Mouse (Mus musculus) cerebellum, postnatal 36 days (tissue): ENCODE results near the gene Tab1.
"Not testable (repeated sequence)": the region's sequence is repeated elsewhere in the genome, so short reads cannot be mapped to it uniquely, and the experiment has no call there.

Experiments used
- DNase-seq, 2 experiments: peaks; one replicate each; pipeline ENCODE4 v3.0.0; 2021 to 2022; ENCODE audit warnings: mixed read lengths in 2 of 2

Gene Tab1

GRCm38 (mm10) chr15:80105490-80106410 is 27.2 kb upstream of the Tab1 start:
- no peak for DNase-seq

- no peak for DNase-seq
These were observed 25.8 kb upstream of the Tab1 start for GRCm38 (mm10) chr15:80107143-80107542.

- no peak for DNase-seq
These were observed 25.4 kb upstream of the Tab1 start for GRCm38 (mm10) chr15:80107575-80107974.

DNA sequence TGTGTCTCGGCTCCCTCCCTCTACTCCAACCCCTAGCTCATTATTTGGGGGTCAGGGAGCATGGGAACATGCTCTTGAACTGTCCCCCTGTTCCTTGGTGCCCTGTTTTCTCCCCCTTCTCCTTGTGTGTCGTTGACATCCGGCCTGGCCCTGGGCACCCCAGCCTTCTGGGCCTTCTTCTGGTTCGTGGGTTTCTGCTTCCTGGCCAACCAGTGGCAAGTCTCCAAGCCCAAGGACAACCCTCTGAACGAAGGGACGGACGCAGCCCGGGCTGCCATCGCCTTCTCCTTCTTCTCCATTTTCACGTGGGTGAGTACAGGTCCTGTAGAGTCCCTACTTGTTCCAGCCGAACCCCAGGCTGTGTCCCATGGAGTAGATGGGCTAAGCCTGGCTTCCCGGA is 21.5 kb upstream of the Tab1 start:
- no peak for DNase-seq

DNA sequence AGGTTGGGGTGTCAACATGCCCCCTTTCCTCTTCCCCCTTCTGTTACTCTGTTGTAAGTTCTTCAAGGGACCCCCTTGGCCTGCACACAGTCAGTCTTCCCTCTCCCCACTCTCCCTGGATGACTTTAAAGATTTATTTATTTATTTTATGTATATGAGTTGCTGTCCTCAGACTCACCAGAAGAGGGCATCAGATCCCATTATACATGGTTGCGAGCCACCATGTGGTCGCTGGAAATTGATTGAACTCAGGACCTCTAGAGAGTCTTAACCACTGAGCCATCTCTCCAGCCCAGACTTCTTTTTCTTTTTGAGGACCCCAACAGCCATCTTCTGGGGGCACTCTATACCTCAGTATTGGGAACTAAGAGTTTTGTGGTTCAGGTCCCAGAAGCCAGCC is 20.4 kb upstream of the Tab1 start:
- DNase-seq: no peak

- no peak for DNase-seq
These were observed 18.5 kb upstream of the Tab1 start for GRCm38 (mm10) chr15:80114414-80114813.

GRCm38 (mm10) chr15:80115256-80115655 is 17.7 kb upstream of the Tab1 start:
- no peak for DNase-seq

DNA sequence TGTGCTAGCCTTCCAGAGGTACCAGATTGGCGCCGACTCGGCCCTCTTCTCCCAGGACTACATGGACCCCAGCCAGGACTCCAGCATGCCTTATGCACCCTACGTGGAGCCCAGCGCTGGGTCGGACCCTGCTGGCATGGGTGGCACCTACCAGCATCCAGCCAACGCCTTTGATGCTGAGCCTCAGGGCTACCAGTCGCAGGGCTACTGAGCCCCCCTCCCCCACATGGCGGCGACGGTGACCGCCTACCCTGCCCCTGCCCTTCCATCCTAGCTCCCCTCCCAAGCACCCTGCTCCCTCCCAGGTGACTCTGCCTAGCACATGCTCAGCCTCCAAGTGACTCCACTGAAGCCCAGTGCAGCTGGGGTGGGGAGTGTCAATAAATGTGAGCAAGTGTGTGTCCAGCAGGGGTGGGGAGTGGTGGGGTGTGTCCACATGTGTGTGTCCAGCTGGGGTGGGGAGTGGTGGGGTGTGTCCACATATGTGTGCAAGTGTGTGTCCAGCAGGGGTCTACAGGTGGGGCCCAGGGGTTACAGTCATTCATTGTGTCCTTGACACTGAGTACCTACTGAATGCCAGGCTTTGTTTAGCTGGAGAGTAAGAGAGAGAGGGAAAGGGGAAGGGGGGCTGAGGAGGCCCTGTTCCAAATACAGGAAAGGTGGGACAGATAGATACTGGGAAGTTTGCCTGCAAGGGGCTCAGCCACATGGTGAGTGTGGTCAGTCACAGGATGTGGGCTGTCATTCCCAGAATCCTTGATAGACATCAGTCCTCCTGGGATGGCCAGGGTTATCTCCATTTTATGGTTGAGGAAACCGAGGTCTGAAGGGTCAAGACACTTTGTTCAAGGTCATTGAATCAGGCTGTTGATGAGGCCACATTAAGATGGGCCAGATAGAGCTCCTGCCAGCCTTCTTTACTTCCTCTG is 16.8 kb upstream of the Tab1 start:
- no peak for DNase-seq

- DNase-seq: no peak
These were observed 15.8 kb upstream of the Tab1 start for GRCm38 (mm10) chr15:80117154-80117553.

GRCm38 (mm10) chr15:80119076-80119475 is 13.9 kb upstream of the Tab1 start:
- peak in 1 of 2 experiments; percentile 11 for DNase-seq

DNA sequence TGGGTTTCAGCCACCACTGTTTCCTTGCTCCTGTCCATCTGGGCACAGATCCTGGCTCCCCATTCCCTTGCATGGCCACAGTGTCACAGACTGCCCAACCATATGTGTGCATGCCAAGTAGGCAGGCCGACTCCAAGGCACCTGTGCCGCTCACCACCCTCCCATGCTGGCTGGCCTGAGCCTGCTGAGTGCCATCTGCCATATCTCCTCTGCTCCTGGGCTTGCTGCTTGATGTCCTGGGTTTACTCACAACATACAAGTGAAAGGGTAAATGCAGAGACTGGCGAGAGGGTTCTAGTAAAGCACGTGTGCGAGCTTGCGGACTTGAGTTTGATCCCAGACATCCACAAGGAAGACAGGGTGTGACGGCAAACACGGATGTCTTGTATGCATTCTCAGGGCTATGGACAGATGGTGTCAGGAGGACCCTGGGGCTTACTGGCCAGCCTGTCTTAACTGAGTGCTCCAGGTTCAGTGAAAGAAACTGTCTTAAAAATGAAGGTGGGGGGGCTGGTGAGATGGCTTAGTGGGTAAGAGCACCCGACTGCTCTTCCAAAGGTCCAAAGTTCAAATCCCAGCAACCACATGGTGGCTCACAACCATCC is 11.1 kb upstream of the Tab1 start:
- DNase-seq: peak; percentile 96 to 97

- DNase-seq: not testable (repeated sequence)
These were observed 10.5 kb upstream of the Tab1 start for GRCm38 (mm10) chr15:80122431-80122830.

DNA sequence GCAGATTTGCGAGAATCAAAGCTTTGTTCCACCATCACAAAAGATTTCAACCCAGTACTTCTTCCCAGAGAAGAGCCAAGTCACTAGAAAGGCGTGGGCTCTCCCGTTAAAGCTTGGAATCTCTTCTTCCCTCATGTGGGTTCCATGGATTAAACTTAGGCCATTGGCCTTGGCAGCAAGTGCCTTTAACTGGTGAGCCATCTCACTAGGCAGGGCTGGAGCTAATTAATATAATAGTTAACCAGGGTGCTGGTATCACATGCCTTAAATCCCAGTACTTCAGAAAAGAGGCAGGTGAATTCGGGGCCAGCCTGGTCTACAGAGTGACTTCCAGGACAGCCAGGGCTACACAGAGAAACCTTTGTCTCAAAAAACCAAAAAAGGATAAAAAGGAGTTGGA is 8.3 kb upstream of the Tab1 start:
- no peak for DNase-seq

DNA sequence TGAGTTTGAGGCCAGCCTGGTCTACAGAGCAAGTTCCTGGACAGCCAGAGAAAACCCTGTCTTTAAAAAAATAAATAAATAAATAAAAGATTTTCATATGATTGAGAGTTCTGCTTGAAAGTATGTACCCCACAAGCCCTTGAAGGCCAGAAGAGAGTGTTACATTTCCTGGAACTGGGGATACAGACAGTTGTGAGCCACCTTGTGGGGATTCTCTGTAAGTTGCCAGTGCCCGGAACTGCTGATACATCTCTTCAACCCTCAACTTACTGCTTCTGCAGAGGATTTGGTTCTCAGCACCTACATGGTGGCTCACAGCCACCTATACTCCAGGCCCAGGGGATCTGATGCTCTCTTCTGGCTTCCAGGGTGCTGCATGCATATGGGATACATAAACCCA is 5.7 kb upstream of the Tab1 start:
- no peak for DNase-seq

DNA sequence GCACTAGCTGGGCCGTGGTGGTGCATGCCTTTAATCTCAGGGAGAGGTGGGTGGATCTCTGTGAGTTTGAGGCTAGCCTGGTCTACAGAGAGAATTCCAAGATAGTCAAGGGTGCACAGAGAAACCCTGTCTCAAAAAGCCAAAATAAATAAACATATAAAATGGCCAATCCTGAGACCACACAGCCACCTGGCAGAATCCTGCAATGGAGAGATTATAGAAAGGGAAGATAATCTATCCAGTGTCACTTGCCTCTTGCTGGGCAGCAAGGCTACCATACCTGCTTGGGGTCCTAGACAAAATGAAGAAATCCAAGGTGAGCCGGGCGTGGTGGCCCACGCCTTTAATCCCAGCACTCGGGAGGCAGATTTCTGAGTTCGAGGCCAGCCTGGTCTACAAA is 2.9 kb upstream of the Tab1 start:
- no peak for DNase-seq

GRCm38 (mm10) chr15:80130689-80131088 is 2.2 kb upstream of the Tab1 start:
- DNase-seq: no peak

GRCm38 (mm10) chr15:80131421-80131820 is 1.5 kb upstream of the Tab1 start:
- DNase-seq: peak; percentile 72 to 77

DNA sequence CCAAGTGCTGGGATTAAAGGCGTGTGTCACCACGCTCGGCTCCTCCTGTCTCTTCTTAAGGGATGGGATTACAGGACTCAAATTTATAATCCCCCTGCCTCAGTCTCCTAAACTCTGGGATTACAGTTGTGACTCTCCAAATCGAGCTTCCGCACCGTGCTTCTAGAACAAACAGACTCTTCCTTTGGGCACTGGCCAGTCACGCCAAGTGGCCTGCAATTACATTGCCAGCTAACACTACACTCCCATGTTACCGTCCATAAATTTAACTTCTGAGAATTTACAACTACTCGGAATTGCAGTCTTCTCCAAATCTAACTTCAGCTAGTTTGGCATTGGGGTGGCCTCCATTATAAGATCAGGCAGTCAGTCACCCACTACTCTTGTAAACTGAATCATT is 475 bp upstream of the Tab1 start:
- DNase-seq: peak in 1 of 2 experiments; percentile 36

DNA sequence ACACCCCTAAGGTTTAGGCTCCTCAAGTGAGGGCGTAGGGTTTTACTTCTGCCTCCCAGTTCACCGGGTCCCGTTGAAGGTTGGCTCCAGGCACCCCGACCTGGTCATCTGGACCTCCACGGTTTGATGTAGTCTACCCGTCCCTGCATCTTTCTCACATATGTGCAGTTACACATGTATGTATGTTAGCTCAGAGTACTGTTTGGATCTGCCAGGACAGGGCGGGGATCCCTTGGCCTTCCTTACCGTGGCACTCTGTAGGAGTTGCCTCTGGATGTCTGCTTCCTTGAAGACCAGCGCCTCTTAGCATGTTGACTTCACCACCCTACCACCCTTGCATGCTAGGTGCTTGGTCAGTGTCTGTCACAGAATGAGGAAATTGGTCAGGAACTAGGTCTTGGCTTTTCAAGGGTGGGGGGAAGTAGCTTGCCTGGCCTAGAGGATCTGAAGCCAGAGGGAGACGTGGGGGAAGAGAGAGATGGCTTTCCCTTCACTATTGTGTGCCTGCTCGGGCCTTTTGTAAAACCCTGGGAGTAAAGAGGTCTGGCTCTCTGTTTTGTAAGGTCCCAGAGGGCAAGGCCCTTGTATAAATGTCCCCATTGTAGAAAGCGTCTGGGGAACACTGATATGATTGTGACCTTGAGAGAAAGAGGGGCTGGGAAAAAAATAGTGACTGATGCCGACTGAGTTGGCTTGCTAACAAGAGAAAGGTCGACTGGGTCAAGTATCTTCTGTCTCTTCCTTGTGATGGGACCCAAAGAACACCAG is 939 bp downstream of the Tab1 start:
- no peak for DNase-seq

DNA sequence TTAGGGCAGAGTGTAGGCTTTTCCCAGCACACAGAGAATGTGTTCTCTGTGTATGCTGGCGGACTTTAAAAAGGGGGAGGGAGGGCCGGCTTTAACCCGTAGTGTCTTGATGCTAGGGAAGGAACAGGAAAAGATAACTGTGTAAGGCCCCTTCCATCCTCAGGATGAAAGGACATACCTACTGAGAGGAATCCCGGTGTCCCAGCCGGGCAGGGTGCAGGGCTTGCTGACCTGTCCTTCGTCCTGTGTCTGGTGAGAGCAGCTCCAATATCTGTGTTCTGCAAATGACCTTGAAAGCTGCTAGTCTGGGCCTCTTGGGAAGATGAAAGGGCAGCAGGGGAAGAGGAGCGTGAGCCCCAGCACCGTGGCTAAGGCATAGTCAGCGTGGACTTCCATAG is 1.5 kb downstream of the Tab1 start:
- no peak for DNase-seq

DNA sequence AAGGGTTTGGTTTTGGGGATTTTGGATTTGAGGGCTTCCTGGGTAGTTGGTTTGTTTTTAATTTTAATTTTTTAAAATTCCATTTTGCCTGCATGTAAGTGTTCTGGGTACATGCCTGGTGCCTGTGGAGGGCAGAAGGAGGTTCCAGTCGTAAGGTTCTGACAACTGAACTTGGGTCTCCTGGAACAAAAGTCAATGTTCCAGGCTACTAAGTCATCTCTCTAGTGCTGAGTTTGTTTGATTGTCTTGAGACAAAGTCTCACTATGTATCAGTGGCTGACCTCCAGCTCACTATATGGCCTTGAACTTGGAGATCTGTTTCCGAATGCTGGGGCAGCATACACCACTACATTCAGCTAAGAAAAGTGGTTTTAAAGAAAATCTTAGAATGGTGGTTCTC is 2.6 kb downstream of the Tab1 start:
- DNase-seq: no peak

GRCm38 (mm10) chr15:80136645-80137044 is 3.7 kb downstream of the Tab1 start:
- DNase-seq: no peak
